Mouse (Mus musculus): ENCODE measurements around the gene Ccdc141. TPM values are rescaled to one million over a fixed set of nuclear protein-coding genes. Genes with fewer than 3 reads are reported as not detected.

Gene Ccdc141
- polyA plus RNA-seq, 1 experiment from 2014 or later: 3.4 TPM

GRCm38 (mm10) chr2:77110365-77110764 lies 60.1 kb downstream of the Ccdc141 start:
- Histone ChIP-seq H3K4me3 (no peak overlapping the region), H3K36me3 (no peaks in the 10 kb centered on the region), H3K4me1 (replicated peaks) (no peaks in the 10 kb centered on the region), H3K9me3 (no peaks in the 10 kb centered on the region), H3K27me3 (ENCODE audit: insufficient read depth, poor library complexity, severe bottlenecking) (no peaks in the 10 kb centered on the region), H3K27ac (no peak overlapping the region)
- 82% methylated on average over 4 of the region's 4 CpGs for WGBS
- no peak for DNase-seq (ENCODE audit: low spot score)

GRCm38 (mm10) chr2:77109506-77110123 lies 60.8 kb downstream of the Ccdc141 start:
- WGBS: 89% methylated on average over 8 of the region's 8 CpGs

GRCm38 (mm10) chr2:77108562-77108961 lies 61.9 kb downstream of the Ccdc141 start:
- WGBS: 89% methylated on average over 5 of the region's 5 CpGs
- no peak for DNase-seq (ENCODE audit: low spot score)
- Histone ChIP-seq H3K36me3 (no peaks in the 10 kb centered on the region), H3K4me1 (replicated peaks) (no peaks in the 10 kb centered on the region), H3K27me3 (ENCODE audit: insufficient read depth, poor library complexity, severe bottlenecking) (no peaks in the 10 kb centered on the region), H3K27ac (no peak overlapping the region), H3K9me3 (no peaks in the 10 kb centered on the region), H3K4me3 (no peak overlapping the region)

More at GRCm38 (mm10) chr2:77109506-77110123, 60.8 kb downstream of the Ccdc141 start:
- Histone ChIP-seq H3K36me3 (no peaks in the 10 kb centered on the region), H3K4me3 (no peak overlapping the region), H3K27ac (no peak overlapping the region), H3K4me1 (replicated peaks) (no peaks in the 10 kb centered on the region), H3K27me3 (ENCODE audit: insufficient read depth, poor library complexity, severe bottlenecking) (no peaks in the 10 kb centered on the region), H3K9me3 (no peaks in the 10 kb centered on the region)
- no peak for DNase-seq (ENCODE audit: low spot score)

- WGBS: 86% methylated on average over 3 of the region's 3 CpGs
Measured at GRCm38 (mm10) chr2:77106150-77106549, 64.3 kb downstream of the Ccdc141 start.

DNA sequence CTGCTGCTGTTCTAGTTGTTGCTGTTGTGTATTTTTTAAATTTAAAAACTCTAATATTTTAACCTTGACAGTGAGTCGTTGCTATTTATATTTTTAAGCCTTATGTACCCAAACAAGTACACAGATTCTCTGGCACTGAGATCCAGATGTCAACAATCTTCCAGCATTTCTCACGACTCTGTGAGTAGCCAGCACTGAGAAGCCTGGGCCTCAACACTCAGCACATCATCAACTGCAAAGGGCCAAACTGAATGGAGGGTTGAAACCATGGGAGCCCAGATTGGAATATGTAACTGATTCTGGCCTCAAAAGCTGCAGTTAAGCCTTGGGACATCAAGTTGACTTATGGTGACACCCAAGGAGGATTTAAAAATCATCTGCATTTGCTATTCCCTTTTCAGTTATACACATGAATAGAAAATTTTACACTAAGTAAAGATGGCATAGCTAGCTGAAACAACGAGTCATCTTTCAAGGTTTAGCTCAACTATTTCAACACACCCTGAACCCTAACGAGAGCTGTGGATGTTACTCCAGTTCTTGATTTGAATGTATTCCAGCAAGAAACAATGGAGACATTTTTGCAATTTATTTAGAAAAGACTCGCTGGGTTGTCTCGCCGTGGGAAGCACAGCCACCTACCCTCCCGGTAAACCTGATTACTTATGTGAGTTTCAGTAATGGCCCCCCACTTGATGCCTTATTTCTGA lies 65.3 kb downstream of the Ccdc141 start:
- Histone ChIP-seq H3K4me3 (no peak overlapping the region), H3K9me3 (no peaks in the 10 kb centered on the region), H3K4me1 (replicated peaks) (no peaks in the 10 kb centered on the region), H3K36me3 (no peaks in the 10 kb centered on the region), H3K27ac (no peak overlapping the region), H3K27me3 (ENCODE audit: insufficient read depth, poor library complexity, severe bottlenecking) (no peaks in the 10 kb centered on the region)
- no peak for DNase-seq (ENCODE audit: low spot score)
- 91% methylated on average over 8 of the region's 8 CpGs for WGBS

More at GRCm38 (mm10) chr2:77106150-77106549, 64.3 kb downstream of the Ccdc141 start:
- Histone ChIP-seq H3K36me3 (no peaks in the 10 kb centered on the region), H3K4me1 (replicated peaks) (no peaks in the 10 kb centered on the region), H3K27ac (no peak overlapping the region), H3K27me3 (ENCODE audit: insufficient read depth, poor library complexity, severe bottlenecking) (no peaks in the 10 kb centered on the region), H3K4me3 (no peak overlapping the region), H3K9me3 (no peaks in the 10 kb centered on the region)
- DNase-seq (ENCODE audit: low spot score): no peak

- no peak overlapping the region for H3K27ac ChIP-seq
- H3K4me1 ChIP-seq (replicated peaks): no peaks in the 10 kb centered on the region
- H3K9me3 ChIP-seq: no peaks in the 10 kb centered on the region
- no peaks in the 10 kb centered on the region for H3K36me3 ChIP-seq
- H3K27me3 ChIP-seq (ENCODE audit: insufficient read depth, poor library complexity, severe bottlenecking): no peaks in the 10 kb centered on the region
- WGBS: 94% methylated on average over 5 of the region's 5 CpGs
- no peak overlapping the region for H3K4me3 ChIP-seq
- no peak for DNase-seq (ENCODE audit: low spot score)
Measured at GRCm38 (mm10) chr2:77102516-77102915, 67.9 kb downstream of the Ccdc141 start.

DNA sequence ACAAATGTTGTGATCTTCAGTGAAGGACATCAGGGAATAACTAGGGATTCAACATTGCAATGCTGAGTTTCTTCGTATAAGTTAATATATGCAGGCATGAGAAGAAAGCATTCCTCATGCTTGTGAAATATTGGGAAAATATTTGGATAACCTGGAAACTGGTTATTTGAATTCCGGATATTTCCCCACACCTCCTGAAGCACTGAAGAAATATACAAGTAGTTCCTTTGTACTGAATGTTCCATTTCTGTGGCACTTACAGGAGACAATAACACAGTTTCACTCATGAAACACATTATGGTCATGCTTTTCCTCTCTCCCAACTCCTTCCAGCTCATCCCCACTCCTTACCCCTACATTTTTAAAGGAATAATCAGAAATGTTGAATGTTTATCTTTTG lies 70.6 kb downstream of the Ccdc141 start:
- no peak for DNase-seq (ENCODE audit: low spot score)
- H3K4me3 ChIP-seq: no peak overlapping the region
- H3K4me1 ChIP-seq (replicated peaks): no peaks in the 10 kb centered on the region
- 95% methylated on average over 2 of the region's 2 CpGs for WGBS
- no peaks in the 10 kb centered on the region for H3K27me3 ChIP-seq (ENCODE audit: insufficient read depth, poor library complexity, severe bottlenecking)
- no peak overlapping the region for H3K27ac ChIP-seq
- H3K36me3 ChIP-seq: no peaks in the 10 kb centered on the region
- no peaks in the 10 kb centered on the region for H3K9me3 ChIP-seq

- Histone ChIP-seq H3K4me3 (no peak overlapping the region), H3K9me3 (no peaks in the 10 kb centered on the region), H3K27me3 (ENCODE audit: insufficient read depth, poor library complexity, severe bottlenecking) (no peaks in the 10 kb centered on the region), H3K36me3 (no peaks in the 10 kb centered on the region), H3K27ac (no peak overlapping the region), H3K4me1 (replicated peaks) (no peaks in the 10 kb centered on the region)
- WGBS: 94% methylated on average over 3 of the region's 3 CpGs
- DNase-seq (ENCODE audit: low spot score): no peak
Measured at GRCm38 (mm10) chr2:77098769-77099168, 71.7 kb downstream of the Ccdc141 start.

GRCm38 (mm10) chr2:77091749-77092148 lies 78.7 kb downstream of the Ccdc141 start:
- H3K36me3 ChIP-seq: no peaks in the 10 kb centered on the region
- H3K4me1 ChIP-seq (replicated peaks): no peaks in the 10 kb centered on the region
- H3K9me3 ChIP-seq: no peaks in the 10 kb centered on the region
- no peak overlapping the region for H3K4me3 ChIP-seq
- DNase-seq (ENCODE audit: low spot score): no peak
- H3K27ac ChIP-seq: no peak overlapping the region
- 90% methylated on average over 4 of the region's 4 CpGs for WGBS
- no peaks in the 10 kb centered on the region for H3K27me3 ChIP-seq (ENCODE audit: insufficient read depth, poor library complexity, severe bottlenecking)

DNA sequence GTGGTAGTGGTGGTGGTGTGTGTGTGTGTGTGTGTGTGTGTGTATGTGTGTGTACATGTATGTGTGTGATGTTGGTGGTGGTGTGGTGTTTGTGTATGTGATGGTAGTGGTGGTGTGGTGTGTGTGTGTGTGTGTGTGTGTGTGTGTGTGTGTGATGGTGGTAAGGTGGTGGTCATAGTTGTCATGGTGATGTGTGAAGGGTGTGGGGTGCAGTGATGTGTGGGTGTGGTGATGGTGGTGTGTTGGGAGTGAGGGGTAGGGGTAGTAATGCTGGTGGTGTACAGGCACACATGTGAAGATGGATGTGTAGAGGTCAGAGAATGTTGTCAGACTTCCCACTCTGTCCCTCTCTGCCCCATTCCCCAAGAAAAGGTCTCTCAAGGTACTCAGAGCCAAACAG lies 85.1 kb downstream of the Ccdc141 start:
- H3K27me3 ChIP-seq (ENCODE audit: insufficient read depth, poor library complexity, severe bottlenecking): no peaks in the 10 kb centered on the region
- DNase-seq (ENCODE audit: low spot score): no peak
- H3K9me3 ChIP-seq: no peaks in the 10 kb centered on the region
- no peak overlapping the region for H3K27ac ChIP-seq
- H3K36me3 ChIP-seq: no peaks in the 10 kb centered on the region
- H3K4me3 ChIP-seq: no peak overlapping the region
- H3K4me1 ChIP-seq (replicated peaks): peaks cover 10% of the 10 kb centered on the region; the same call in 1 of the 2 replicates

DNA sequence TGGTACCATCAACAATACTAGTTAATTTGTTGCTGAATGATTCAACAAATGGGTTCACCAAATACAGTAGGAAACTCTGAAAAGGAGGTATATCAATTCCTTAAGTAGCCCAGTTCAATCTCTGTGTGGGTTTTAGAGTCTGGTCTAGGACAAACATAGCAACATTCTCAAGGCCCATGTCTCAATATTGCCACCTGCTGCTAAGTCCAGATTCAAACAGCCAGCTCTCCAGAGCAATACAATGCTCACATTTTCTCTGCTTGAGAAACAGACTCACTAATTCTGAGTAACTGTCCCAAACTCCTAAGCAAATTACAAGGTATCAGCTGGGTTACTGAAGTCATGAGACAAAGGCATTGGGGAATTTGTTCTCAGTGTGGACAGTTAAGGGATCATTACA lies 85.8 kb downstream of the Ccdc141 start:
- no peaks in the 10 kb centered on the region for H3K27me3 ChIP-seq (ENCODE audit: insufficient read depth, poor library complexity, severe bottlenecking)
- H3K36me3 ChIP-seq: no peaks in the 10 kb centered on the region
- H3K4me1 ChIP-seq (replicated peaks): peaks cover 10% of the 10 kb centered on the region; the same call in 1 of the 2 replicates
- no peaks in the 10 kb centered on the region for H3K9me3 ChIP-seq
- no peak overlapping the region for H3K4me3 ChIP-seq
- H3K27ac ChIP-seq: no peak overlapping the region
- DNase-seq (ENCODE audit: low spot score): no peak

DNA sequence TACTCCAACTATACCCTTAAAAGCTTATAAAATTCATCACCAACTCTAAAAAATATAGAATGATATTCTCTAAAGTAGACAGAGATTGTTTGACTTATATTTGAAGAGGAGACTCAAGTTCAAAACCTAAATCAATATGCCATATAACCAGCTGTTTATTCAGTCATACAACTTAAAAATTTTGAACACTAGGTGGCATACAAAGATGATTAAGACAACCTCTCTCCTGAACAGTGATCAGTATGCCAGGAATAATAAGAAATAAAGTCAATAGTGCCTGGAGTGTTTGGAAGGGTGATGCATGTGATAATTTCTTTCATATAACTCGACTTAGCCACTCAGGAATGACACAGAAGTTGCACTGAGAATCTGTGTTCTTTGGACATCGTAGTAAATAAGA lies 89.3 kb downstream of the Ccdc141 start:
- WGBS: 91% methylated on average over 2 of the region's 2 CpGs
- H3K4me1 ChIP-seq (replicated peaks): peaks cover 8% of the 10 kb centered on the region; the same call in 1 of the 2 replicates
- H3K4me3 ChIP-seq: no peak overlapping the region
- DNase-seq (ENCODE audit: low spot score): no peak
- no peaks in the 10 kb centered on the region for H3K9me3 ChIP-seq
- H3K27me3 ChIP-seq (ENCODE audit: insufficient read depth, poor library complexity, severe bottlenecking): no peaks in the 10 kb centered on the region
- no peak overlapping the region for H3K27ac ChIP-seq
- no peaks in the 10 kb centered on the region for H3K36me3 ChIP-seq

GRCm38 (mm10) chr2:77080657-77081056 lies 89.8 kb downstream of the Ccdc141 start:
- no peak overlapping the region for H3K4me3 ChIP-seq
- H3K27me3 ChIP-seq (ENCODE audit: insufficient read depth, poor library complexity, severe bottlenecking): no peaks in the 10 kb centered on the region
- no peaks in the 10 kb centered on the region for H3K9me3 ChIP-seq
- H3K4me1 ChIP-seq (replicated peaks): peaks cover 3% of the 10 kb centered on the region; the same call in 1 of the 2 replicates
- no peak overlapping the region for H3K27ac ChIP-seq
- no peaks in the 10 kb centered on the region for H3K36me3 ChIP-seq
- no peak for DNase-seq (ENCODE audit: low spot score)
- WGBS: 96% methylated on average over 3 of the region's 3 CpGs

Data from hindbrain, embryonic 10.5 days (tissue).